Mouse (Mus musculus): ENCODE results near the gene Rrp1. TPM values are rescaled to one million over a fixed set of nuclear protein-coding genes. Genes with fewer than 3 reads are reported as not detected.

The Rrp1 gene
- polyA plus RNA-seq, 1 experiment from 2014 or later: 171 TPM

GRCm38 (mm10) chr10:78406152-78406551, 6.7 kb downstream of the Rrp1 start:
- ATAC-seq (no peak), DNase-seq (ENCODE audit: low spot score) (no peak)
- Histone ChIP-seq H3K4me3 (ENCODE audit: low read depth, low read length) (no peak overlapping the region), H3K27ac (ENCODE audit: low read length) (no peak overlapping the region), H3K9me3 (ENCODE audit: low read length) (no peaks in the 10 kb centered on the region), H3K4me2 (replicated peaks; ENCODE audit: low read depth, low read length) (no peak overlapping the region), H3K36me3 (ENCODE audit: insufficient read depth, low read length) (peaks cover 62% of the 10 kb centered on the region), H3K4me1 (ENCODE audit: insufficient read depth, low read depth, low read length) (no peaks in the 10 kb centered on the region), H3K27me3 (replicated peaks; ENCODE audit: insufficient read depth, low read length) (no peaks in the 10 kb centered on the region), H3K9ac (replicated peaks; ENCODE audit: low read depth) (no peak overlapping the region)
- WGBS: 88% methylated on average over 6 of the region's 6 CpGs
- TF ChIP-seq CTCF (IDR thresholded peaks at IDR 0.05) (no peak), EP300 (IDR thresholded peaks at IDR 0.05) (no peak)

DNA sequence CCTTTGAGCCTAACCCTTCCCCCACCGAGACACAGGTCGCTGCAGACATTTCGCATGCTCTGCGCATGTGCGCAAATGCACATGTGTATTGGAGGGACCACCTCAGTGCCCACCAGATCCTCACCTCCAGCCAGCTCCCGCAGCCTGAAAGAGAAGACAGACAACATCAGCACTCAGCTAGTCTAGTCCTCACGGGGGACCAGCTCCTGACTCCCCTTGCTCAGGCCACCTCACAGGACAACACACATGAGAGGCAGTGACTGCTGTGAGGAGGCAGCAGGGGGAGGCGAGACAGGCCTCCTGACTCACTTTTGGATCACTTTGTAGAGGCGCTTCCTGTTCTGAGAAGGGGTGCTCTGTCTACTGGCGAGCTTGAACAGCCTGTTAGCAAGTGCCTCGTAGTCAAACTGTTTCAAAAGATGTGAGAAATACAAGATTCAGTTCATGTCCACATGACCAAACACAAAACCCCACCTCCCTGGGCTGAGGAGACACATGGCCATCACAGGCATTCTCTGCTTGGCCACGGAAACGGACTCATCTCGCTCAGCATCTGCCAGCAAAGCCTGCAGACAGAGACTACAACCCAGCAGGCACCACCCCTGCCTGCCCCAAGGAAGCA, 10.4 kb downstream of the Rrp1 start:
- Histone ChIP-seq H3K27ac (ENCODE audit: low read length) (no peak overlapping the region), H3K4me3 (ENCODE audit: low read depth, low read length) (no peak overlapping the region), H3K36me3 (ENCODE audit: insufficient read depth, low read length) (peaks cover 53% of the 10 kb centered on the region), H3K4me2 (replicated peaks; ENCODE audit: low read depth, low read length) (no peak overlapping the region), H3K27me3 (replicated peaks; ENCODE audit: insufficient read depth, low read length) (no peaks in the 10 kb centered on the region), H3K4me1 (ENCODE audit: insufficient read depth, low read depth, low read length) (no peaks in the 10 kb centered on the region), H3K9me3 (ENCODE audit: low read length) (no peaks in the 10 kb centered on the region), H3K9ac (replicated peaks; ENCODE audit: low read depth) (no peak overlapping the region)
- no peak for DNase-seq (ENCODE audit: low spot score)
- no peak for TF ChIP-seq EP300 (IDR thresholded peaks at IDR 0.05)
- no peak for TF ChIP-seq CTCF (IDR thresholded peaks at IDR 0.05)
- ATAC-seq: no peak
- WGBS: 91% methylated on average over 14 of the region's 14 CpGs

DNA sequence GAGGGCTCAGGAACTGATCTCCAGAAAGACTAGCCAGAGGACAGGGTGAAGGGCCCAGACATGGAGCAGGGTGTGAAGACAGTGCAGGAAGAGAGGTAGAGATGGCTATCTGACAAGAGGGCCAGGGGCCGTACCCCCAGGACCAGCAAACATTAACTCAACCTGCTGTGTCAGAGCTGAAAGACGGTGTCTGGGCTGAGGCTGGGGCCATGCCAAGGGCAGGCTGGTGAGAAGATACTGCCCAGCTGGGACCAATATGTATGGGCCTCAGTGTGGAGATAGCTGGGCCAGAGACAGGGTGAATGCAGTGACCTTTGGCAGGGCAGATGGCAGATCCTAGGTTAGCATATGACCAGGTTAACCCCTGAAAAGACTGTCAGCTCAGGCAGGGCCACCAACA, 11.7 kb downstream of the Rrp1 start:
- WGBS: 84% methylated on average over 2 of the region's 2 CpGs
- TF ChIP-seq EP300 (IDR thresholded peaks at IDR 0.05) (no peak), CTCF (IDR thresholded peaks at IDR 0.05) (no peak)

GRCm38 (mm10) chr10:78399090-78399657, 13.7 kb downstream of the Rrp1 start:
- no peak overlapping the region for H3K4me2 ChIP-seq (replicated peaks; ENCODE audit: low read depth, low read length)
- H3K36me3 ChIP-seq (ENCODE audit: insufficient read depth, low read length): peaks cover 32% of the 10 kb centered on the region
- ATAC-seq (peak; percentile 16; the same call in 1 of the 2 replicates), DNase-seq (ENCODE audit: low spot score) (no peak)
- TF ChIP-seq CTCF (IDR thresholded peaks at IDR 0.05) (no peak), EP300 (IDR thresholded peaks at IDR 0.05) (no peak)
- H3K27me3 ChIP-seq (replicated peaks; ENCODE audit: insufficient read depth, low read length): no peaks in the 10 kb centered on the region
- H3K9me3 ChIP-seq (ENCODE audit: low read length): no peaks in the 10 kb centered on the region
- H3K27ac ChIP-seq (ENCODE audit: low read length): no peak overlapping the region
- H3K4me1 ChIP-seq (ENCODE audit: insufficient read depth, low read depth, low read length): no peaks in the 10 kb centered on the region
- H3K4me3 ChIP-seq (ENCODE audit: low read depth, low read length): no peak overlapping the region
- H3K9ac ChIP-seq (replicated peaks; ENCODE audit: low read depth): no peak overlapping the region
- 49% methylated on average over 17 of the region's 17 CpGs for WGBS

More for the DNA sequence above, 11.7 kb downstream of the Rrp1 start:
- no peak overlapping the region for H3K4me2 ChIP-seq (replicated peaks; ENCODE audit: low read depth, low read length)
- peaks cover 45% of the 10 kb centered on the region for H3K36me3 ChIP-seq (ENCODE audit: insufficient read depth, low read length)
- no peak overlapping the region for H3K27ac ChIP-seq (ENCODE audit: low read length)
- no peaks in the 10 kb centered on the region for H3K4me1 ChIP-seq (ENCODE audit: insufficient read depth, low read depth, low read length)
- DNase-seq (ENCODE audit: low spot score) (no peak), ATAC-seq (no peak)
- H3K9me3 ChIP-seq (ENCODE audit: low read length): no peaks in the 10 kb centered on the region
- no peaks in the 10 kb centered on the region for H3K27me3 ChIP-seq (replicated peaks; ENCODE audit: insufficient read depth, low read length)
- no peak overlapping the region for H3K9ac ChIP-seq (replicated peaks; ENCODE audit: low read depth)
- H3K4me3 ChIP-seq (ENCODE audit: low read depth, low read length): no peak overlapping the region

GRCm38 (mm10) chr10:78396625-78396885, 16.3 kb downstream of the Rrp1 start:
- no peak overlapping the region for H3K4me3 ChIP-seq (ENCODE audit: low read depth, low read length)
- WGBS: 42% methylated on average over 4 of the region's 4 CpGs
- DNase-seq (ENCODE audit: low spot score) (no peak), ATAC-seq (no peak)
- no peak for TF ChIP-seq CTCF (IDR thresholded peaks at IDR 0.05)
- TF ChIP-seq EP300 (IDR thresholded peaks at IDR 0.05): no peak
- 0 out of 2 replicates have a peak, but pooled peaks cover under 1% of the 10 kb centered on the region for H3K27me3 ChIP-seq (replicated peaks; ENCODE audit: insufficient read depth, low read length)
- H3K4me2 ChIP-seq (replicated peaks; ENCODE audit: low read depth, low read length): no peak overlapping the region
- H3K27ac ChIP-seq (ENCODE audit: low read length): no peak overlapping the region
- H3K9ac ChIP-seq (replicated peaks; ENCODE audit: low read depth): no peak overlapping the region
- H3K4me1 ChIP-seq (ENCODE audit: insufficient read depth, low read depth, low read length): no peaks in the 10 kb centered on the region
- H3K36me3 ChIP-seq (ENCODE audit: insufficient read depth, low read length): peaks cover 7% of the 10 kb centered on the region
- H3K9me3 ChIP-seq (ENCODE audit: low read length): no peaks in the 10 kb centered on the region

- peak; percentile 97 for DNase-seq (ENCODE audit: low spot score)
- ATAC-seq: peak; percentile 83
- TF ChIP-seq CTCF (IDR thresholded peaks at IDR 0.05) (peak; percentile 92), EP300 (IDR thresholded peaks at IDR 0.05) (no peak)
- Histone ChIP-seq H3K4me2 (replicated peaks; ENCODE audit: low read depth, low read length) (no peak overlapping the region), H3K9me3 (ENCODE audit: low read length) (no peaks in the 10 kb centered on the region), H3K4me3 (ENCODE audit: low read depth, low read length) (no peak overlapping the region), H3K4me1 (ENCODE audit: insufficient read depth, low read depth, low read length) (no peaks in the 10 kb centered on the region), H3K9ac (replicated peaks; ENCODE audit: low read depth) (no peak overlapping the region), H3K27me3 (replicated peaks; ENCODE audit: insufficient read depth, low read length) (0 out of 2 replicates have a peak, but pooled peaks cover 3% of the 10 kb centered on the region), H3K27ac (ENCODE audit: low read length) (no peak overlapping the region), H3K36me3 (ENCODE audit: insufficient read depth, low read length) (peaks cover 2% of the 10 kb centered on the region)
- WGBS: 12% methylated on average over 17 of the region's 17 CpGs
These were observed 16.8 kb downstream of the Rrp1 start for GRCm38 (mm10) chr10:78395819-78396624.
